33 mouse cellular contexts compared by ENCODE assay signal in genomic region chr6:29545611-29546010, GRCm38 (mm10).
"Had no signal": no experiment of that assay in that cellular context is flagged by ENCODE, and none has a peak within 500 bp of the region (broad histone marks: within the 10 kb centered on the region; RNA-seq: fewer than 3 reads in every experiment).

No protein-coding gene starts in this region.

- H3K9ac ChIP-seq: heart, embryonic 12.5 days; heart, embryonic 13.5 days; heart, embryonic 15.5 days; hindbrain, embryonic 12.5 days; hindbrain, embryonic 13.5 days; hindbrain, embryonic 14.5 days; hindbrain, embryonic 15.5 days; intestine, embryonic 15.5 days; kidney, embryonic 15.5 days had no signal

- H3K27me3 ChIP-seq: heart, embryonic 12.5 days; heart, embryonic 13.5 days; heart, embryonic 15.5 days; hindbrain, embryonic 12.5 days; hindbrain, embryonic 13.5 days; hindbrain, embryonic 15.5 days; intestine, embryonic 15.5 days; kidney, embryonic 15.5 days had no signal

- H3K9me3 ChIP-seq: heart, embryonic 15.5 days; hindbrain, embryonic 12.5 days; hindbrain, embryonic 13.5 days; hindbrain, embryonic 15.5 days; intestine, embryonic 15.5 days; kidney, embryonic 15.5 days had no signal

- DNase-seq: heart, postnatal 10 days; heart, postnatal 14 days; heart, postnatal 36 days; heart, postnatal 4 days; kidney, adult 11 months; kidney, adult 18-20 months; kidney, adult 2 months; kidney, adult 9 months; kidney, postnatal 10 days; kidney, postnatal 14 days; kidney, postnatal 25 days; kidney, postnatal 36 days; kidney, postnatal 4 days; layer of hippocampus, adult 9-11 months; layer of hippocampus, postnatal 36 days had no signal

- ATAC-seq: hindbrain, embryonic 16.5 days; hindbrain, postnatal 0 days; inflammation-experienced regulatory T-cells, adult 6 months; intestine, embryonic 15.5 days; intestine, embryonic 16.5 days; intestine, postnatal 0 days had no signal

- H3K4me1 ChIP-seq: heart, embryonic 12.5 days; heart, embryonic 13.5 days; heart, embryonic 15.5 days; hindbrain, embryonic 10.5 days; hindbrain, embryonic 12.5 days; hindbrain, embryonic 13.5 days; hindbrain, embryonic 15.5 days; intestine, embryonic 15.5 days; kidney, embryonic 15.5 days had no signal

- H3K4me3 ChIP-seq: heart, embryonic 12.5 days; heart, embryonic 13.5 days; heart, embryonic 15.5 days; hindbrain, embryonic 10.5 days; hindbrain, embryonic 12.5 days; hindbrain, embryonic 13.5 days; hindbrain, embryonic 15.5 days; intestine, embryonic 15.5 days; kidney, embryonic 15.5 days; layer of hippocampus, adult 2 months; left cerebral cortex, adult 2 months had no signal

- H3K27ac ChIP-seq: heart, embryonic 13.5 days; heart, embryonic 15.5 days; hindbrain, embryonic 10.5 days; hindbrain, embryonic 12.5 days; hindbrain, embryonic 13.5 days; hindbrain, embryonic 14.5 days; hindbrain, embryonic 15.5 days; hindbrain, postnatal 0 days; intestine, embryonic 15.5 days; kidney, embryonic 15.5 days; kidney, postnatal 0 days; layer of hippocampus, adult 2 months; left cerebral cortex, adult 2 months had no signal

- H3K4me2 ChIP-seq: heart, embryonic 12.5 days; heart, embryonic 13.5 days; heart, embryonic 15.5 days; hindbrain, embryonic 12.5 days; hindbrain, embryonic 13.5 days; hindbrain, embryonic 14.5 days; hindbrain, embryonic 15.5 days; intestine, embryonic 15.5 days; kidney, embryonic 15.5 days had no signal
